Mouse (Mus musculus) liver, postnatal 0 days (tissue): ENCODE results near the gene Tacr1.

Experiments used
- CTCF ChIP-seq: sonication (generic); IDR thresholded peaks from 2 replicates; pipeline ENCODE4 v1.5.1; 2016; ENCODE audit warnings: antibody characterized with exemption, low read depth
- EP300 ChIP-seq: IDR thresholded peaks from 2 replicates; pipeline ENCODE4 v1.6.1; 2016; ENCODE audit warnings: antibody characterized with exemption, low read depth, mild to moderate bottlenecking

DNA sequence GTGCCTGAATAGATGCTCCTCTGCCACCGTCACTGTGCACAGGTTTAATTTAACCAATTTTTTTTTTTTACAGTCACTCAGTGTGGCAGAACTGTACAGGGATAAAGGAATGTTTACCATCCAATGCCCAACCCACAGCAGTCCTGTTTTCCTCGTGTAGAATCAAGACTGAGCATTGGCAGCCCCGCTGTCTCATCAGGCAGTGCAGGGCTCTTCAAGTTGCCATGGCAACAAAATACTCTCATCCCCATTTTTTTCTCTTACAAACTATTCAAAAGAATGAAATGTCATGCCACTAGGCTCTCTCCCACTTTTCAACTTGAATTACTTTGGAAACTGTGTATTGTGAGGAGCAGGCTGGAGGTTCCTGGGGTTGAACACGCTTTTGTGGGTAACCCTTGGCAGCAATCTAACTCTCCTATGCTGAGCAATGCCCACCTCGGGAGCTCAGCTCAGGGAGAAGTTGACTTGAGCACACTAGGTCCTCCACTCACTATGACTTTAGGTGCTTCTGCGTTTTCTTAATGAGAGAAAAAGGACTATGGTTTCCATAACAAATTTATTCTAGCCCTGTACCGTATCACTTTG is 207.3 kb downstream of the Tacr1 start:
- no peak for TF ChIP-seq EP300
- no peak for TF ChIP-seq CTCF
